Comparison of ENCODE assay signal across 7 mouse cellular contexts in the genomic region with DNA sequence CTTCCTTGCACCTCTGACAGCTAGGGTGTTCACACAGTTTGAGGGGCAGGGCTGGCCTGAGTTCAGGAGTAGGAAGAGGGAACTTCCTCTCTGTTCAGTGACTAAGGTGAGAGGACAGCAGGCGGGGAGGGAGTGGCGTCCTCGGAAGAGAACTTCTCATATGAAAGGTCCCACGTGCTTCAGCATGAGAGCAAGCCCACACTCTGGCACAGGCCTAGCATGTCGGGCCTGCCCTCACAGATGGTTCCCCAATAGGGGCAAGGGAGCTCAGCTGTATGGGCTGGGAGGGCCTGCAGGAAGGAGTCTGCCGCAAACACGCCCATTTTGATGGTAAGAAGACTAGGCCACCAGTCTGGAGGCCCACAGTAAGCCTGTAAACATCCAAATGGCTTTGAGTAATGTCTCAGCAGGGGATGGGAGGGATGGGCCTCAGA. TPM values are rescaled to one million over a fixed set of nuclear protein-coding genes. Genes with fewer than 3 reads are reported as not detected.
A peak's percentile ranks its signal among the peaks of the same experiment; 100 is the strongest.
DNase-seq lines count a peak whose midpoint lies in the region; ATAC-seq lines count a peak whose summit lies in the region.

No protein-coding gene starts in this region.

- DNase-seq in layer of hippocampus, adult 9-11 months, result peak; percentile 74
- DNase-seq in layer of hippocampus, postnatal 25 days (ENCODE audit: extremely low spot score in 1 of 2, low spot score in 1 of 2), result no peak
- peak; percentile 55 to 66 for DNase-seq in cerebellum, postnatal 10 days
- peak; percentile 42 to 45 for DNase-seq in kidney, postnatal 36 days
- DNase-seq in thymus, postnatal 10 days (ENCODE audit: low spot score in 2 of 2), result peak; percentile 74 to 81
- DNase-seq in retina, embryonic 14.5 days (ENCODE audit: low spot score), result no peak

- ATAC-seq in megakaryocyte progenitor cell, adult 5-6 weeks (replicated peaks; ENCODE audit: poor library complexity), result peak; percentile 71

RNA-seq across cellular contexts. Expression of gene Grk2, which starts 5.7 kb away (rescaled TPM):
- 100 to 1,000 TPM; 185 to 186 TPM for total RNA-seq in layer of hippocampus, postnatal 25 days (2021)
- total RNA-seq in megakaryocyte progenitor cell, adult 5-6 weeks (2015), result 149 and 172 TPM in 2 replicates
- total RNA-seq in megakaryocyte progenitor cell, adult 5-6 weeks (2017), result 207 and 336 TPM in 2 replicates

RNA-seq across cellular contexts. Expression of gene Ankrd13d, which starts 17.4 kb away (rescaled TPM):
- 10 to 100 TPM; 59.6 to 66.3 TPM for total RNA-seq in layer of hippocampus, postnatal 25 days (2021)
- total RNA-seq in megakaryocyte progenitor cell, adult 5-6 weeks (2015), result 1.7 and 3.8 TPM in 2 replicates
- 1.9 and 5.7 TPM in 2 replicates for total RNA-seq in megakaryocyte progenitor cell, adult 5-6 weeks (2017)

RNA-seq across cellular contexts. Expression of gene Ssh3, which starts 31.3 kb away (rescaled TPM):
- 10 to 100 TPM; 45.4 to 48.5 TPM for total RNA-seq in layer of hippocampus, postnatal 25 days (2021)
- total RNA-seq in megakaryocyte progenitor cell, adult 5-6 weeks (2015), result 6.2 and 7.5 TPM in 2 replicates
- 8.1 and 9.7 TPM in 2 replicates for total RNA-seq in megakaryocyte progenitor cell, adult 5-6 weeks (2017)

Comparison
In these comparisons a context has a peak if more than half of its experiments do, and no peak if none do; other contexts are left out.
1. DNase-seq: peak in layer of hippocampus, adult 9-11 months (single experiment), cerebellum, postnatal 10 days (2 of 2), kidney, postnatal 36 days (2 of 2) and thymus, postnatal 10 days (2 of 2); none in layer of hippocampus, postnatal 25 days (0 of 2) and retina, embryonic 14.5 days (single experiment).
2. RNA of gene Ankrd13d, which starts 17.4 kb away (total RNA-seq): 59.6 to 66.3 TPM in layer of hippocampus, postnatal 25 days; 1.7 to 5.7 TPM in megakaryocyte progenitor cell, adult 5-6 weeks; every median in the first group is over 4 times any median in the second.
3. RNA of gene Ssh3, which starts 31.3 kb away (total RNA-seq): 45.4 to 48.5 TPM in layer of hippocampus, postnatal 25 days; 6.2 to 9.7 TPM in megakaryocyte progenitor cell, adult 5-6 weeks; every median in the first group is over 4 times any median in the second.